Mouse (Mus musculus): Measurements from ENCODE around the gene Txndc15.
"Not testable (repeated sequence)": the region's sequence is repeated elsewhere in the genome, so short reads cannot be mapped to it uniquely, and the experiment has no call there.

The Txndc15 gene

DNA sequence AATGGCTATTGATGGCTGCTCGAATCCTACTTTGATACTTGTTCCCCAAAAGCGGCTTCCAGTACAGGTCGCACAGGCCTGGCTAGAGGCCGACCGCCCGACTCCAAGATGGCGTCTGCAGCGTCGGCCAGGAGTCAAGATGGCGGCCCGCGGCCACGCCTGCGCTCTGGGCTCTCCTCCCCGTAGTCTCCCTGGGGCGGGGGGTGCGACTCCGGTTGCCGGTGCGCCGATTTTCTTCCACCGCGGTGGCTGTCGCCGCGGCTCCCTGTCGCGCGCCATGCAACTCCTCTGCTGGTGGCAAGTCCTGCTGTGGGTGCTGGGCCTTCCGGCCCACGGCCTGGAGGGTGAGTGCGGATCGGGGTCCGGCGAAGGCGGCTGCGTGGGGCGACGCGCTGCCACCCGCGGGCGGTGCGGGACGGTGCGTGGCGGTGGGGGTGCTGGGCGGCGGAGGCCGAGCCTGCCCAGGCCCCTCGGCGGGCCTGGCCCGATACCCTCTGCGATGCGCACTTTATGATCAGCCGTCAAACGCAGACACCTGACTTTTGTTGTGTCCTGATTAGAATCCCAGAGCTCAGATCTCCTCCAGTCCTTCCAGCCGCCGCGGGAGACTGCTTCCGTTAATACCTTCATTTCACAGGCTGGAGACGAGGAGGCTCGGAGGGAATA lies at the start of gene Txndc15:
Txndc15 (plus strand) TSS at position 150 of the 666 bp plus-strand sequence.
- in situ Hi-C loops (cut with MboI), result no loop called here

DNA sequence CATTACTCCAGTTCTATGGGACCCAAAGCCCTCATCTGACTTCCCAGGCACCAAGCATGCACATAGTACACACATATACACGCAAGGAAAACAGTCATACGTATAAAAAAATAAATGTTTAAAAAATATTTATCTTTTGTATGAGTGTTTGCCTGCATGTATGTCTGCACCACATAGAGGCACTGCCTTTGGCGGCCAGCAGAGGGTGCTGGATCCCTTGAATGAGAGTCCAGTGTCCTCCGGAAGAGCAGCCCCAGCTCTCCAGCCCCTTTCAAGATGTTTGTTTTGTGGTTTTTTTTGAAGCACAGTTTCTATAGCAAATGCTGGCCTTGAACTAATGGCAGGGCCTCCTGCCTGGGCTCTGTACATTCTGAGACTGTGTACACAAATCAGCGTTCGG lies 45.9 kb upstream of the Txndc15 start:
- in situ Hi-C loops (cut with MboI), result no loop called here

DNA sequence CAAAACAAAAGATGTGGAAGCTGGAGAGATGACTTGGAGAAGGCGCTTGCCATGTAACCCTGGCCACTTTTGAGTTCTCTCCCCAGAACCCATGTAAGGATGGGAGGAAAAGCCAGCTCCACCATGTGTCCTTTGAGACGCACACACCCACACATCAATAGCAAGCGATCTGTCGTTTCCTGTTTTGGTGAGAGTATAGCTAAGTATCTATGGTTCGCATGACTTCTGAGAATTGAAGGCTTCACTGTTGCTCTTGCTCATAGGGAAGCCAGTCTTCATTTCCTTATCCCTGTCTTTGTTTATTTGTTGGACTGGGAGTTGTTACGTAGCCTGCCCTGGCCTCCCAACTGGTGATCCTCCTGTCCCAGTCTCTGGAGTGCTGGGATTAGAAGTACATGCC lies 41.7 kb upstream of the Txndc15 start:
- in situ Hi-C loops (cut with MboI), result no loop called here

DNA sequence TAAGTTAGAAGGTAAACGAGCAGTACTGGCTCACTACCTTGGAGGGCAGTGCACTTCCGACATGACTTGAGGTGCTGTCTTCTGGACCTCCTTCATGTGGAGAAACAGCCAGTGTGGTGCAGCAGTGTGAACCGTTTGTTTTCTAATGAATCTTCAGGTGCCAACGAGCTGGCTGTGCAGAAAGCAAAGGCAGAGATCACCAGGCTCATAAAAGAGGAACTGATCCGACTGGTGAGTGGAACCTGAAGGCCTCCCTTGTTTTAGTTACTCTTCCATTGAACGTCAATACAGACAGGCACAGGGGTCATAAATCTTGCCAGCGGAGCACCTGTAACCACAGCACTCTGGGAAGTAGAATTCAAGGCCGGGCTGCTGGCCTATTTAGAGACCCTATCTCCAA lies 37.1 kb upstream of the Txndc15 start:
- in situ Hi-C loops (cut with MboI), result no loop called here

DNA sequence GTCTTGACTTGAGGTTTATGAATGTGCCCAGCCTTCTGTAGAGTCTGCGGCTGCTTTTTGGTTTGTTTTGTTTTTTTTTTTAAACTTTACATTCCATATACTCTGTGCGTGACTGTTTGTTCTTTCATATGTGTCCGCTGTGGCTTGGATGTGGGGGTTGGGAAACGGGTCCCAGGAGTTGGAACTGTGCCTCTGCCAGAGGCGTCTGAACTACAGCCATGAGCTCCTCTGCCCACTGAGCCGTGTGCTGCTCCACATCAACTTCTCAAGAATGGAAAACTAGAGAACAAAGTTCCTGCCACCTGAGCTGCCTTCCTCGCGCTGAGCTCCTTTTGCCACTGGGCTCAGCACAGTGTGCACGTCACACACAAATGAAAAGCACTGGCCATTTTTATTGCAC lies 32.2 kb upstream of the Txndc15 start:
- in situ Hi-C loops (cut with MboI), result no loop called here

DNA sequence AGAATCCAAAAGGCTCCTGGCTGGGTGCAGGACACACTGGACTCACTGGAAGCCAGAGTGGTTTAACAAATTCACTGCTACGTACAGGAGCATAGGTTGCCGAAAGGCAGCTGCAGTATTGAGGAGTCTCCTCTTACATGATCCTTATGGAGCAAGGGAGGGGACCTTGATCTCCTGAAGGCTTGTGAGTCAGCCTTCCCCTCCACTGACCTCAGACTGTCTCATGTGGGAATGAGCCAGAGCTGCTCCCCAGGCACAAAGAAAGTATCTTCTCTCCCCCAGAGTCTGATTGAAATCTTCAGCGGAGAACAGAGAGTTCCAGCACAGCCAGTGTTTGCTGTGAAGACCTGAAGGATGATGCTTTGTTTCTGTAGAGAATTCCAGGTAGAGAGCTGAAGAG lies 30.9 kb upstream of the Txndc15 start:
- in situ Hi-C loops (cut with MboI), result no loop called here

DNA sequence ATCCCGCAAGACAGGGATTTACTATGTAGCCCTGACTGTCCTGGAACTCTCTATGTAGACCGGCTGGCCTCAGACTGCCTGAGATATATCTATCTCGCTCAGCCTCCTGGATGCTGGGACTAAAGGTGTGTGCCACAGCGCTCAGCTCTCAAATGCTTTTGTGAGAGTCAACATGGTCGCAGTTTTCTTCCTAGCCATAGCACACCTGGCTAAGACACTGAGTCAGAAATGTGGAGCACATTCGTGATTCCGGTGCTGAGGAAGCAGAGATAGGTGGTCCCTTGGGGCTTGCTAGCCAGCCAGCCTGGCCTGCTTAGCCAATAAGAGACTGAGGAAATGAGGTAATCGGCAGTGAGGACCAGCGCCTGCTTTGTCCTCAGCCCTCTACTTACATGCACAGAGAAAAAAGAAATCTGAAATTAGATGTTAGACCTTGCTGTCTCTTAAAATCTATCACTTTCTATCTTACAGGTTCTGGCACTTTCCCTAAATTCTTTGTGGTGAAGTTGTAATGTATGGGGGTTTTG lies 28.3 kb upstream of the Txndc15 start:
- in situ Hi-C loops (cut with MboI), result no loop called here

DNA sequence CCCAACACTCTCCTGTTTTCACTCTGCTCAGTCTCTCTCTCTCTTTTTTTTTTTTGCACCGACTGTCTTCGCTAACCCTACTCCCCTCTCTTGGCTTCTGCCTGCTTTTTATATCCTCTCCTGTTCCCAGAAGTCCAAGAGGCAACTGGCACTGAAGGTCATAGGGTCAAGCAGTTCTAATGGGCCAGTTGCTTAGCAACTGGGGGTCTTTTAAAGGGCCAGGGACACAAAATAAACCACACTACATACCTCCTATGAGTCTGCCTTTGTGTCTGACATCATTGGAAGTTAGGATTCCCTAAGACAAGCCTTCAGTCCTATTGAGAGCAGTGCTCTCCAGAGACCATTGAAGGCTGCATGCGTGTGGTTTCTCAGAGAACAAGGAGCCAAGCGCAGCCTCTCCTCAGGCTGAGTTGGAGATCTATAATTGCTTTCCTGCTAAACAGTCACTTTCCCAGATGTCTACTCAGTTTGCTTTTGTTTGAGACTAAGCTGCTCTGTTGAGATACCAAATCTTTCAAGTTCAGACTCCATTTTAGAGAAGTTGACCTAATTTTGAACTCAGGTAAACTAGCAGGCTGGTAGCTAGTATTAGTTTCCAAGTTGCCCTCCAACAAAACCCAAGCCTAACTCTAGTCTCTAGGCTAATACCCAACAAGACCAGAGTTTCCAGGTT lies 26.4 kb upstream of the Txndc15 start:
- in situ Hi-C loops (cut with MboI), result no loop called here

DNA sequence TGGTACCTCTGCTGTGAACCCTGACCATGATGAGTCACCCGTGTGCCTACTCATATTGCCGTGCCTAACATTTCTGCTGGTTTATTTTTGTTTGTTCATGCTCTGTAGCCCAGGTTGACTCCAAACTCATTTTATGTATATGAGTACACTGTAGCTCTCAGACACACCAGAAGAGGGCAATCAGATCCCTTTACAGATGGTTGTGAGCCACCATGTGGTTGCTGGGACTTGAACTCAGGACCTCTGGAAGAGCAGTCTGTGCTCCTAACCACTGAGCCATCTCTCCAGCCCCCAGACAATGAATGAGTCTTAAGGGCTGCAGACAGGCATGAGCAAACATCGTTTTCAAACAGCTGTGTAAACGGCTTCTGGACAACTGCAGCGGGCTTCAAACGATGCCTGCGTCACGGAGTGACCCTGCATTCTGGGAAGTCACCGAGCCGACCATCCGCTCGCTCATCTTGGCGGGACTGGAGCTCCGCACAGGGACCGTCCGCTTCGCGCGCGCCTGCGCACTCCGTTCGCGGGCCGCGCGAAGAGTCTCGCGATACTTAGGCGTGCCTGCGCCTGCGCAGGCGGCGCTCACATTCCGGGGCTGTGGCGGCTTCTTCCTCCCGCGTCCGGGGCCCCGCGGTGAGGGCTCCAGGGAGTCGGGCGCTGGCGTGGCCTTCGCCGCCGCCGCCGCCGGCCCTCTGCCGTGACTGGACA lies 21.8 kb upstream of the Txndc15 start, which contains the start of gene B230219D22Rik:
B230219D22Rik (plus strand) TSS at position 590 of the 708 bp plus-strand sequence.
- in situ Hi-C loops (cut with MboI), result no loop called here

DNA sequence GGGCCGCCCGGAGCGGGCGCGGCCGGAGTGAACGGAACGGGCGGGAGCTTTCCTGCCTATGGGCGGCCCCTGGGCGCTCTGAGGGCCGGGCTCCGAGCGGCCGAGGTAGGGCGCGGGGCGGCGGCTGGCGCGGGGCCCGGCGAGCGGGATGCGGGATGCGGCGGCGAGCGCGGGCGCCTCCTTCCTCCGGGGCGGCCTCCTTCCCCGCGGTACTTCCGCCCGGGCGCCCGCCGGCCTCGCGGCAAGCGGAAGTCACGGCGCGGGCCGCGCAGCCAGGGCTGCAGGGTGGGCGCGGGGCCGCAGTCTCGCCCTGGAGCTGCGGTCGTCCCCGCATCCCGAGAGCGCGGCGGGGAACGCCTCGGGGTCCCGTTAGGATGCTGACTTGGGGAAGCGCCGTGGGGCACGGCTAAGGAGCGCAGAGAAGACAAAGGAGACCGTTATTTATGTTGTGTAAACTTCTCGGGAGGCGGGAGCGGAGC lies 21.2 kb upstream of the Txndc15 start:
- in situ Hi-C loops (cut with MboI), result no loop called here

DNA sequence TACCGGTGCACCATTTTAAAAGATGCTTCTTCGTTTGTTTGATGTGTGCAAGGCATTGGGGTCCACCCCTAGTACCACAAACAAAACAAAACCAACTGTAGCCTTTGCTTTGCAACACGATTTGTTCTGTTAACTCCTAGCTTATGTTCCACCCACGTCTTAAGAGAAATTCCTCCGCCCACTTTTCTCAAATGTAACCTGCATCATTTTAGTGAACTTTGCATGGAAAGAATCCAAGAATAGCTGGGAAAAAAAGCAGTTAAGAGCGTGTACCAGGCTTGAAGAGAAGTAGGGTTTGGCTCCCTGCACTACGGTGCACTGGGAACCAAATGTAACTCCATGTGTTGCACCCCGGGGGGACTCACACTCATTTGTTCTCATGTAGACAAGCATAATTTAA lies 20.3 kb upstream of the Txndc15 start:
- in situ Hi-C loops (cut with MboI), result no loop called here

DNA sequence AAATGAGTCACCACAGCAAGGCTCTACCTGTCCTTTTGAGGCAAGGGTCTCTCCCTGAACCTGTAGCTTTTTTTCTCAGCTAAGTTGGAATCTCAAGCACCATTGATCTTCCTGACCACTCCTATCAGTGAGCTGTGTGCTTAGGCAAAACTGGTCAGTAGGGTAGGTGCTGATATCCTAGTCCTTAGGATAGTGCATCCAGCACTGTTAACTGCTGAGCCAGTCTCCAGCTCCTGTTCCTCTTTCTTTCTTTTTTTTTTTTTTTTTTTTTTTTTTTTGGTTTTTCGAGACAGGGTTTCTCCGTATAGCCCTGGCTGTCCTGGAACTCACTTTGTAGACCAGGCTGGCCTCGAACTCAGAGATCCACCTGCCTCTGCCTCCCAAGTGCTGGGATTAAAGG lies 18.5 kb upstream of the Txndc15 start:
- in situ Hi-C loops (cut with MboI), result not testable (repeated sequence)

DNA sequence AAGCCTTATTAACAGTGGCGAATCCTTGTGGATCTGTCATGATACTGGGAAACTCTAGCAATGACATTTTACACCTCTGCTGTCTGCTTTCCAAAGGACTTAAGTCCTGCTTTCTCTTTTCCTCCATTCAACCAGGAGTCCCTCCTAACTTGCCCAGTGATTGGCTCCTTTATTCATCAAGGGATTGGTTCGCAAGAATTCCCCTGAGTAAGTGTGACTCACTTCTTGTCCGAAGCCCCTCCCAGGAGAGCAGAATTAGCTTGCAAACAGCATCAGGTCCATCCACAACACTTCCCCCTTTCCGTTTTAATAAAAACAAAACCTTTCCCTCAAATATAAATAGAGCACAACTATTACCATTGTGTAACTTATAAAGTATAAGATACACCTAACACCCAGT lies 10.1 kb upstream of the Txndc15 start:
- in situ Hi-C loops (cut with MboI), result no loop called here

DNA sequence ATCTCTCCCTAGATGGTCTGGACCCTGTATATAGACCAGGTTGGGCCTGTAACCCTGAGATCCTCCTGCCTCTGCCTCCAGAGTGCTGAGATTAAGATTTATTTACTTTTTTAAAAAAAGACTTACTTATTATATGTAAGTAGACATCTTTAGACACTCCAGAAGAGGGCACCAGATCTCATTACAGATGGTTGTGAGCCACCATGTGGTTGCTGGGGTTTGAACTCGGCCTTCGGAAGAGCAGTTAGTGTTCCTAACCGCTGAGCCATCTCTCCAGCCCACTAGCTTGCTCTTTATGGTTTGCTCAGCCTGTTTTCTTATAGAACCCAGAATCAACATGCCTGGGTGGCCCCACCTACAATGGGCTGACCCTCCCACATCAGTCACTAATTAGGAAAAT lies 1.6 kb upstream of the Txndc15 start:
- in situ Hi-C loops (cut with MboI), result no loop called here

DNA sequence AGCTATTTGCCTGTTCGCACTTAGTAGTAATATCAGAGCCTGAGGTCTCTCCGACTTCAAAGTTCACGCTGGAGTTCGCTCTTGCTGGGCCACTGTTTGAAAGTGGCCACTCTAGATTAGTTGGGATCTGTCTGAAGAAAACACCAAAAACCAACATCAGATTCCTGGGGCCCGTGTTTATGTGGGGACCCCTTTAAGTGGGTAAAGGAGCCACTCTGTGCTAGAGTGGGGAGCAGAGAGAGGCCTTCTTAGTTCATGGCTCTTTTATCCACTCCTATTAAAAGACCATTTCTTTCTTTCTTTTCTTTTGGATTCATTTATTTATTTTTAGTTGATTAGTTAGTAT lies 690 bp downstream of the Txndc15 start:
- in situ Hi-C loops (cut with MboI), result no loop called here

DNA sequence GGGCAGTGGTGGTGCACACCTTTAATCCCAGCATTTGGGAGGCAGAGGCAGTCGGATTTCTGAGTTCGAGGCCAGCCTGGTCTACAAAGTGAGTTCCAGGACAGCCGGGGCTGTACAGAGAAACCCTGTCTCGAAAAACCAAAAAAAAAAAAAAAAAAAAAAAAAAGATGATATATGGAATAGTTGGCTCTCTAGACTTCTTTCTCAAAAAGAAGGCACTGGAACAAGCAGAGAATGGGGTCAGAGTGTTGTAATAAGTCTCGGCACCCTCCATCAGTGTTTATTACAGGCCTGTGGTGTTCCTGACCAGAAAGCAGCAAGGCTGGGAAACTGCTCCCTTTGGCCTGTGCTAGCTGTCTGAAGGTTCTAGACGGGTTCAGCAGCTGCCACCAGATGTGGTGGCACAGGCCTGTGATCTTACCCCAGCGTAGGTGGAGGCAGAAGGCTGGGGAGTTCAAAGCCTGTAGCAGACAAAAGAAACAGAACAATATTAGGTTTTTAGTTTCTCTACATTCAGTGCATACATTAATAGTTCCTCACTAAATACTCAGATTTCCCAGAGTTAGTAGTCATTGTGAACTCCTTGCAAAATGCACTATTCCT lies 1.6 kb downstream of the Txndc15 start:
- in situ Hi-C loops (cut with MboI), result no loop called here

DNA sequence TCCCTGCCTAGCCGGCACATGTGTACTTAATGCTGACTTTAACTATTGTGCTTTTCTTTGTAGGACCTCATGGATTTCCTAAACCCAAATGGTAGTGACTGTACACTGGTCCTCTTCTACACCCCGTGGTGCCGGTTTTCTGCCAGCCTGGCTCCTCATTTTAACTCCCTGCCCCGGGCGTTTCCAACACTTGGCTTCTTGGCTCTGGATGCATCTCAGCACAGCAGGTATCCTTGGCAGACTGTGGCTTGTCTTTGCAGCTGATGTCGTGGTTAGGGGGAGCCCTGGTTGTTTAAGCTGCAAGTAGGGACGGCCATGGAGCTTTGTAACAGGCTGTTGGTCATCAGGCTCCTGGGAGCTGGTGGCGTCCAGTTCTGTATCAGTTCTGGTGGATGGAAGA lies 7.1 kb downstream of the Txndc15 start:
- in situ Hi-C loops (cut with MboI), result no loop called here

DNA sequence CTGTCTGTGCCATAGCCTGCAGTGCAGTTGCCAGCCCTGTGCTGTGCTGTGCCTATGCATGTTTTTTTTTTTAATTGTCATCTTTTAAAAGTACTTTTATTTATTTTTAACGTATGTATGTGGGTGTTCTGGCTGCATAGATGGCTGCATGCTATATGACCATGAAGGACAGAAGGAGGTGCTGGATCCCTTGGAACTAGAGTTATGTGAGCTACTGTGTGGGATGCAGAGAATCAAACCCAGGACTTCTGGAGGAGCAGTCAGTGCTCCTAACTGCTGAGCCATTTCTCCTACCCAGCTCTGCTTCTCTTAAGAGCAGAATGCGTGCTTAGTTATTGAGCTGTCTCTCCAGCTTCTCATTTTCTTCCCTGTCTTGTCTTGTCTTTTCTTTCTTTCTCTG lies 7.5 kb downstream of the Txndc15 start:
- in situ Hi-C loops (cut with MboI), result no loop called here

DNA sequence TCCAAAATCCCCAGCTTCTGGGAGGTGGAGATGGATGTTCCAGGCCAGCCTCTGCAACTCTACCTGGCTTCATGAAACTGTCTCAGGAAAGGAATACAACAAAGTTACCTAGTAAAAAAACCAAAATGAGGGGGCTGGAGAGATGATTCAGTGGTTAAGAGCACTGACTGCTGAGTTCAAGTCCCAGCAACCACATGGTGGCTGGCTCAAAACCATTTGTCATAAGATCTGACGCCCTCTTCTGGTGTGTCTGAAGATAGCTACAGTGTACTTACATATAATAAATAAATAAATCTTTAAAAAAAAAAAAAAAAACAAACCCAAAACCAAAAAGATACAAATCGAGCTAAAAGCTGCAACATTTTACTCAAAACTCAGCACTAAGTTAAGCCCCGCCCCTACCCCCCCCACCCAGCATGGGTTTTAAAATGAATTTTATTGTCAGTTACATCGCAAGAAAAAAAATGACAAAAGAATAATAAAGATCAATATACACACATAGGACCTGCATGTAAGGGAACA lies 12.2 kb downstream of the Txndc15 start:
- in situ Hi-C loops (cut with MboI), result no loop called here

DNA sequence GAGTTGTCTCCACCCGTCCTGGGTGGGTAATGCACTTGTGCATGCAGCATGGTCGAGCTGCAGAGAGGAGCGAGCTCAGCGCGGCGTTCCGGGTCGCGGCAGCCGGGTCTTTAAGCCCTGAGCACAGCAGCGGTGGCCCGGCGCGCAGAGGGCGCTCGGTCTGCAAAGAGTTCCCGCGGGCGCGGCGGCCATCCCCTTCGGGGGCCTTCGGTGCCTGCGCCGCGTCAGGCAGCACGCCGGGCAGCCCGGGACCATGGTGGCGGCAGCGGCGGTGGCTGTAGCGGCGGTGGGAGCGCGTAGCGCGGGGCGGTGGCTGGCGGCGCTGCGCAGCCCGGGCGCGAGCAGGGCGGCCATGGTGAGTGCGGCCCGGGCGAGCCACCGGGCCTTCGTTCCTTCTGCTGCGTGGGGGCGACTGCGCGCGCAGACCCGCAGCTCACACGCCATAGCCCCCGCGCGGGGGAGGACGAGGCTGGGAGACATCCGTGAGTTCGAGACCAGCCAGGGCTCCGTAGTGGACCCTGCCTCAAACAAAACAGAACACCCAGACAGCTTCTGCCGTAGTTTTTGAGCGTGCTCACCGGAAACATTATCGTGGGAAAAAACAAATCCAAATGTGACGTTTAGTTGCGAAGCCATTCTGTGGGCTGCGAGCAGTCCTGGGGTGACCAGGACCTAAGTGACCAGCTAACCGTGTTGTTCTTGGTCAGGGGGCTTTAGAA lies 12.8 kb downstream of the Txndc15 start, which contains the start of gene Pcbd2:
Pcbd2 (plus strand) TSS at position 249 of the 719 bp plus-strand sequence.
- in situ Hi-C loops (cut with MboI), result no loop called here

DNA sequence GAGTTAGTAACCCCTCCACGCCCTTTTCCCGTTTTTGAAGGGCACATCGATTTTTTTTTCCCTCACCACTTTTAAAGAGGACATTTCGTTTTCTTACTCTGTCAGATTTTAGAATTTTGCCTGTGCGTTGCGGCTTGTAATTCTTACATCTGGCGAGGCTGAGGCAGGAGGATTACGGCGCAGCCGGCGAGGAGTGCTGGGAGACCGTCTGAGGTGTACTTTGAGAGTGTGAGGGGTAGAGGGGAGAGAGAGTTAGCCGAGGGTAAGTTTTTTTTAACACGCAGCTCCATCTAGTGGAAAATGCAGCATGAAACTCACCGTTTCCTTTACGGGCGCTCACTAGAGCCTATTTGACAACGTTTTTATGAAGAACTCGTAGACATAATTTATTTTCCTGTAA lies 13.4 kb downstream of the Txndc15 start:
- in situ Hi-C loops (cut with MboI), result no loop called here
